Mouse (Mus musculus) ES-CJ7 (cell line): ENCODE data around the gene Dcst2.

Experiments used
- DNase-seq: peaks from one replicate; pipeline ENCODE4 v3.0.0; 2011; ENCODE audit warnings: low read depth, low spot score

Dcst2 gene

DNA sequence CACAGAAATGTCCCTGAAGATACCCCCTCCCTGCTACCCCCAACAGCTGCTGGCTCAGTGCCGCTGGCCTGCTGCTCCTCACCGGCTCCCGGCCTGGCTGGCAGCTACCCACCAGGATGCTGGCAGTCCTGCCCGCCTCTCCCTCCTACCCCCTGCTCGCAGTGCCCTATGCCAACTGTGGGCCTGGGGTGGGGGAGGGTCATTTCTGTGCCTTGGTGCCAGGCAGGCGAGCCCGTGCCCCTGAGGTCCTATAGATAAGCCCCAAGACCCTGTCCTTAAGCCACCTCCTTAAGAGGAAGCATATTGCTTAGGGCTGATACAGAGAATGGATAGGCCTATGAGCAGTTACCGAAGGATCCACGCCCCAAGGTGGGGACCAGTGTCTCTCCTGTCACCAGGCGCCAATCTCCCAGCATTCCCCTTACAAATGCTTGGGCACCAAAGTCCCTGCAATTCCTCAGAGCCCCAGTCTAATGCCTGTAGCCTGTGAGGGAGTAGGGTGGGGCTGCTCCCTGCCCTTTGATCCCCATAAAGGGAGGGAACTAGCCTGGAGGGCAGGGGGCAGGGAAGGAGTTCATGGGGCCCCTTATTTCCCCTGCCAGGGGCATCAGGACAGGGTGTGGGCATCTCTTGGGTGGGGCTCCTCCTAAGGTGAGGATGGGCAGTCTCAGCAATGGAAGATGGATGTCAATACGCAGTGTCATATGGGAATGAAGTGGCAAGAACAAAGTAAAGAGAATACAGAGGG, 26.5 kb downstream of the Dcst2 start:
- no peak for DNase-seq

DNA sequence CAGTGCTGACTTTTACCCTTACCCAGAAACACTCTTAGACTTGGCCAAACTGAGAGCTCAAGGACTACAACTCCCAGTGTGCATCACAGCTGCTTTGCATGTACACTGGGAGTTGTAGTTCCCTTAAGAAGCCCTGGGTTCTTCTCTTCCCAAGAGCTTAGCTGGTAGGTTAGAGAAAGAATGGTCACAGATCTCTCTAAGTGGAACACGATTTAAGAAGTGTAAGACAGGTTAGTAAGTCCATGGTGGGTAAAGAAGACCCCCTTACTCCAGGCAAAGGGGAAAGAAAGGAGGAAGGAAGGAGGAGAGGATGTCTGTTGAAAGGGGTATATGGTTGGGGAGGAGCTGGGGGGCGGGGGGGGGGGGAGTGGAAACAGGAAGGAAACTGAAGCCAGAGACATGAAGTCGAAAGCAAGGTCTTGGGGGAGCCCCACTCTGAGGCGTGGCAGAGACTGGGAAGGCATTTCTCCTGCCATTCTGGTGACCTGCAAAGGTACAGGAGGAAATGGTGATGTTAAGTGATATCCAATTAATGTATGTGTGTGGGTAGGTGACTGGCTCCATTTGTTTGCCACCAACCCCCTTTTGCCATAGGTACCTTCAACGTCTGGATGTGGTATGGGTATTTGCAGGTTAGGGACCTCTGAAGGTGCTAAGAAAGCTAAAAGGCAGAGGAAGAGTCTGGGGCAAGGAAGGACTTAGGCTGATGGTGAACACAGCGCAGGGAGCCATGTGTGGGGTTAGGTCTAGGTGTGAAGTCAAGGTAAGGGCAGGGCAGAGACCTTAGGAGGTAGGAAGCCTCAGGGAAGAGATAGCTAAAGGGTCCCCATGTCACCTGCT, 27.3 kb downstream of the Dcst2 start:
- peak; percentile 79 for DNase-seq

DNA sequence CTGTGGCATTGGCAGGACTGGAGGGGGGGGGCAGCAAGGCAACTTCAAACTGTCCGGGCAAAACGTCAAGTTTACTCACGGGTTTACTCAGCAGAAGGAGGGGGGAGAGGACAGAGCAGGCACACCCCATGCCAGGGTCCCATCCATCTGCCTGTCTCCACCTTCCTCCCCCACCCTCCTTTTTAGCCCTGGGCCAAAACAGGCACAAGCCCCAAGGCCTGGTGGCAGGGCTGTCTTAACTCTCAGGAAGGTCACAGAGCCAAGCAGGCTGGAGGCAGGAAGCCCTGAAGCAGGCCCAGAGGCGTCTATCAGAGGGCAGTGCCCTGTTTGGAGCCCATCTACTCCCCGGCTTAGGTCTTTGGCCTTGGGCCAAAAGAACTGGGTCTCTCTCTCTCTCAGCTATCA, 28.3 kb downstream of the Dcst2 start:
- no peak for DNase-seq

DNA sequence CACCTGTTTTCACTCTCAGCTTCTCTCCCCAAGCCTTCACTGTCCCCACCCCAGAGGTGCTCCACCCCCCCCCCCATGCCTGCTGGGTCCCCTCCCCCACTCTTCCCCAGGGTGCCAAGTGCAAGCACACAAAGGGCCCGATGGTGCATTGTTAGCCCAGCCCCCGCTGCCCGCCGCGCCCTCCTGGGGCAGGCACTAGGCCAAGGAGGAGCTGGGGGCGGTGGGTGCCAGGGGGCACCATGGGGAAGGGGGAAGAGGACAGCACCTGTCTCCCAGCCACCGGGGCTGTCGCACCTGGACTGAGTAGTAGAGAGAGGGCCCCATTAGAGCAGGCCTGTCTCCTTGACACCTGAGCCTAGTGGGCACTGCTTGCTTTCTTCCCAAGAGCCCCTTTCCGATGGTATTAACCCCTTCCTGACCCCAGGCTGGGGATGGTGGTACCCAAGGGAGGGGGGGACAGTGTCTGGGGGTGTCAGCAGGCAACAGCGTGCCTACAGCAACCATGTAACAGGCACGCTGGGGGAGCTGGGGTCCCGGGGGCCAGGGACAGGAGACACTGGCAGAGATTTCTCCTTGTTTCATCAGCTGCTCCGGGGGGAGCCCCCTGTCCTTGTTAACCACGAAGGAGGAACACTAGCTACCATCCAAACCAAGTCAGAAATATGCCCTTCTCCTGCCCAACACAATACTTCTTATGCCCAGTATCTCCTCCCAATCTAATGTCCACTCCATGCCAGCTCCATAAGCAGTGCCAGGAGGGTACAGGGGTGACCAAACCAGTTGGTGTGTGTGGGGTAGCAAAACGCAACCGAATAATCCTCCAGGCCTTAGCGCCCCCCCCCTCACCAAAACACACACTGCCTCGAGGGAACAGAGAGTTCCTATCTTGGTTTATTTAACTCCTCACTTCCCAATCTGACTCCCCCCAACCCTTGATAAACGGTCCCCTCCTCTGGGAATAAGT, 29.2 kb downstream of the Dcst2 start:
- no peak for DNase-seq

DNA sequence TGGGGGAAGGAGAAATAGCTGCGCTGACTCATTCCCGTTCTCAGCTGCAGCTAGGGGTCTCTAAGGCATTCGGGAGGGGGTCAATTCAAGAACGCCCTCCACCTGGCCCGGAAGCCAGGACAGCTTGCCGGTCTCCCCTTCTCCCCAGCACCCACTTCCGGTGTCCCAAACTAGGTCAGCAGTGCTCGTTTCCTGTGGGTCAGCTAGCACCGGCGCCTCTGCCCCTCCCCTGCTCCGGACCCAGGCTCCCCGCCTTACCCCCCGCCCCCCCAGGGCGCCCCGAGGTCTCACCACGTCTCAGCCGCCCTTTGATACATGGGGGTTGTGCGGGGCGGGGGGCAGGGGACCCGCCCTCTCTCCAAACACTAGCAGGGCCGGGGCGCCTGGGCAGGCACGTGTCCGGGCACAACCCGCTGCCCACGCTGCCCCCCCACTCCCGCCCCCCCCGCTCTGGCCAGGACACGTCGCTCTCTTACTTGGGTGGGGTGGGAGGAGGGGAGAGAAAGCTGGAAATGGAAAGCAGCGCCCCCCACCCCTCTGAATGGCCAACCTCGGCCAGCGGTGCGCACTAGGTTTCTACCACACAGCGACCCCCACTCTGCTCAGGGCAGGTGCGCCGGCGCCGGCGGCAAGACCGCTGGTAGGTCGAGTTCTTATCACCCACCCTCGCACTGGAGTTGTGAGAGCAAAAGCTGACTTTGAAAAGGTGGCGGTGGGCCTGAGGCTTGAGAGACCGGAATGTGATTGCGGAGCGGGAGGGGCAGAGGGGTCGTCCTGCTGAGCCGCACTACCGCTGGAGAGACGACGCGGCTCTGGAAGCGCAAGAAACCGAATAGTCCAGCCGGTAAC, 30.1 kb downstream of the Dcst2 start:
- DNase-seq = peak; percentile 67

DNA sequence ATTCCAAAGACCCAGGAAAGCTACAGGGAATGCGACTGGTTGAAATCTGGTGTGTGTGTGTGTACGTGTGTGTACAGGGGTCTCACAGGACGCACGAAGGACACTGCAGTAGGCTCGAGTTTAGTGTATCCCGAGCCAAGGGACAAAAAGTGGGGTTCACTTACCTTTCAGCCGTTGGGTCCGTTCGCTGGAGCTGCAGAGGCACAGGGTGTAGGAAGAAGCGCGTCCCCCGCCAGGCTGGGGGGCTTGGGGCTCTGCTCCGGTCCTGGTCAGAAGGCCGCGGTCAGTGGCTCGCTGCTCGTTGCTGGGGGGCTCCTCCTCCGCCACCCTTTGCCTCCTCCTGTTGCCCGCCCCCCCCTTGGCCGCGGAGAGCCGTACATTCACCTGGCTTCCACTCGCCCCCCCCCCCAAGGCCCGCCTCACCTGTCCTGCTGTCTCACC, 31.1 kb downstream of the Dcst2 start:
- no peak for DNase-seq

DNA sequence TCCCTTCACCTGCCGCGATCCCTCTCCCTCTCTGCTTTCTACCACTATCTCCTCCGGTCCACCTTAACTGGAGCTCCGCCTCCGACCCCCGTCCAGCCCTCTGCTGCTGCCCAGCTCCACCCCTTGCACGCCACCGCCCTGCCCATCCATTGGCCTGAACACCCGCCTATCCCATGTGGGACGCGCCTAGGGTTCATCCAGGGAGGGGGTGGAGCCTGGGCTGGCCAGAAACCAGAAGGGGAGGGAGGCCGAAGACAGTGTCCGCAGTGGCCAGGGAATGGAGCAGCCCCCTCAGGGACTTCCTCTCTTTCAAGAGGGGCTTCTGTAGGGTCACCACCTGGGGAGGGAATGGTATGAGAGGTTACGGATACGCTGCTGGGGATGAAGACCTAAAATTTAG, 31.8 kb downstream of the Dcst2 start:
- peak; percentile 97 for DNase-seq

DNA sequence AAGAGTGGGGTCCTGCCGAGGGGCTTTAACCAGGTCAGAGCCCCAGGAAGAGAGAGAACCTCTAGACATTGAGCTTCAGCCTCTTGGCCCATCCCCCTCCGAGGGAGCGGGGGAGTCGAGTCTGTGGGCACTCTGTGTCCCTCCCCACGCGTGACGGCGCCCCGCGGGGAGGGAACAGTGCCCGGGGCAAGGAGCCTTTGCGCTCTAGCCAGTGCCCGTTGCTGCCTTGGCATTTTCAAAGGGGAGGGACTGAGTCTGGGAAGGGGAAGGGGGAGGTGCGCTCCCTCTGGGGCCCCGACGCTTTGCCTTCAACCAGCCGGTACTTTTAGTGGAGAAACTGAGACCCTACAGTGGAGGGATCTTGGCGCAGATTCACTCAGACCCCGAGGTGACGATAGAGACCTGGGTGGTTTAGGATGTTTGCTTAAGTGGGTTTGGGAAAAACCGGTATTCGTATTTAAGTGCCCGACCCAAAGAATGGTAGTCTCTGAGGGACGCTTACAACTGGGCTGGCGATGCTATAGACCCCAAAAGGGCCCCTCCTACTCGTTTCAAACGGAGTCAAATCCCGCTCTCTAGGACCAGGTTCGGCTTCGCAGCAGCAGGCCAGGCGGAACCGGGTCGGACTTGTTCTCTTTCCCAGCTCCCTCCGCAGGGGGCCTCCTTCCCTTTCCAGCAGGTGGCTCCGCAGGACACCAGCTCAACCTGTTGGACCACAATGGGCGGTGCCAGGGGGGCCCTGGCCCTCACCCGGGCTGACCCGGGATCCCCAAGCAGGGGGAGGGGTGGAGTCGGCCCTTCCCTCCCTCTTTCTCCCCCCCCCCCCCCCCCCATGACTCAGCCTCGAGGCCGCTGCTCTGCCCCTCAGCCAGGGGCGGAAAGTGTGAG, 32.5 kb downstream of the Dcst2 start, which contains the start of gene Zbtb7b:
Zbtb7b (minus strand) TSS at position 771 of the 888 bp plus-strand sequence.
- peak; percentile 78 for DNase-seq

DNA sequence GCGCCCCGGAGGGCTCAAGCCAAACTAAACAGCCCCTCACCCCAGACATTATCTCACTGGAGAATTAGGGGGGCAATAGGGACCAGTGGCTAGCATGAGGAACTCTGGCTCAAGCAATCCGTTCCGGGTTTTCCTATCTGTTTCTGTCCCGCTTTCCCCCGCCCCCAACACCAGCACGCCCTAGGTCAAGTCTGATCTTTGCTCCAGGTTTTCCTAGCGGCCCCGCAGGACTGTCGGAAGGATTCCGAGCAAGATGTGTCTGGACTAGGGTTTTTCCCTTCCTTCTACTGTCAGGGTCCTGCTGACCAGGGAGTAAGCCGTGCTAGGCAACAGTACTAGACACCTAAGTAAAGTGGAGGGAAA, 33.1 kb downstream of the Dcst2 start:
- peak; percentile 93 for DNase-seq

DNA sequence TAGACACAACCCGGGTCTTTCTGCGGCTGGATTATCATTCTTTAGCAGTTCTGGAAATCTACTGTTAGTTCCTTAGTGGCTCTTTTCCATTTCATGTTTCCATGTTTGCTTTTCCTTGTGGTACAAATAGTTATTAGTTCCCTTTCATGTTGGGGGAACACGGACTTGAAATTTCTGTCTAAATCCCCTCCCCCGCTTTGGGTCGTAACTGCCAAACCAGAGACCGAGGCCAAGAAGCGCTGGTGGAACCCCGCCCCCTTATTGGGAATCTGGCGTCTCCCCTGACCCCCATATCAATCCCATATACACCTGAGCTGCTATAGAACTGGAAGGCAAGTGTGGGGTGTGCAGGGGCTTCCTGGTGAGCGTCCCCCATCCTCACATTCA, 33.6 kb downstream of the Dcst2 start:
- no peak for DNase-seq

DNA sequence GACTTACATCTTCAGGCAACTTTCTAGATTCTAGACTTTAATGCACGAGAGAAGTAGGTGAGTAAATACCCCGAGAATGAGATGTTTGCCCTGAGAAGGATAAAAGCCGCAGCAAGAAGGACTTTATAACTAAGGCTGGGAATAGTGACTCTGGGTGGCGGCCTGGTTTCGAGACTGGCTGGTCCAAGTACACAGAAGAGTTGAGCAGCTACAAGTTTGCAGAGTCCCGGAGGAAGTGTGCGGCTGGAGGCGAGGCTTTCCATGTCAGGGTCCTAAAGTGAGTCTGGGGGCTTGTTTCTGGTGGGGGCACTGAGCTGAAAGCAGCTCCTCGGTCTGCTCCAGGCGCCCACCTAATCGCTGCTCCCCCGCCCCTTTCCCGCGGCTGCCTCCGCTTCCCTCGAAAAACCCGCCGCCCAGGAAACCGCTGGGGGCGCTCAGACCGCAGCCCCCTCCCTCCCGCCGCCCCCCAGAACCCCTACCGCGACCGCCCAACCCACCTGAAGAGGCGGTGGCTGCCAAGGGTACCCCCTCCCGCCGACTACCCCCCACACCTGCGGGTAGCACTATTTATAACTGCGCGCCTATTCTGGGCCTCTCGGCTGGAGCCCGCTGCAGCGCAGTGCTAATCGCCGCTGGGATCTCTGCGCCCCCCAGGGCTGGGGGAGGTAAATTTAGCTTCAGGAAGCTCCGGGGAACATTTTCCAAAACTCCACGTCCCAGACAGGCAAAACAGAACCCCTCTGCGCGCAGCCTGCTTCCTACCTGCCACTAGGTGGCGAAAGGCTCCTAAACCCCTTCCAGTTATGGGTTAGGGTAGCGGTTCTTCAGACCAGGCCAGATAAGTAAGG, 34.3 kb downstream of the Dcst2 start:
- DNase-seq = peak; percentile 90

DNA sequence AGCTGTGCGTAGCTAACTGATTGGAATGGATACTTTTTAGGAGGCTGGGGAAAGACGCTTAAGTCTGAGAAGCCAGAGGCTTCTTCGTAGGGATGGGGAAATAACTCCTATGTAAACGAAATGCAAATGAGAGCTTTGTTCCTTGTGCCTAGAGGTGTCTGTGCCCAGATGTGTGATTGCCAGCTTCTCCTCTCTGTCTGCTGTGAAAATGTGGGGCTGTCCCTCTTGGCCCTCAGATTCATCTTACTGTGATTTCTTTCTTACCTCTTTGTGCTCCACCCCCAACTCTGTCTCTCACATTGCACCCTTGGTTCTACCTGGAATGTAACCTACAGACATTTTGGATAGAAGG, 34.9 kb downstream of the Dcst2 start:
- DNase-seq = no peak

DNA sequence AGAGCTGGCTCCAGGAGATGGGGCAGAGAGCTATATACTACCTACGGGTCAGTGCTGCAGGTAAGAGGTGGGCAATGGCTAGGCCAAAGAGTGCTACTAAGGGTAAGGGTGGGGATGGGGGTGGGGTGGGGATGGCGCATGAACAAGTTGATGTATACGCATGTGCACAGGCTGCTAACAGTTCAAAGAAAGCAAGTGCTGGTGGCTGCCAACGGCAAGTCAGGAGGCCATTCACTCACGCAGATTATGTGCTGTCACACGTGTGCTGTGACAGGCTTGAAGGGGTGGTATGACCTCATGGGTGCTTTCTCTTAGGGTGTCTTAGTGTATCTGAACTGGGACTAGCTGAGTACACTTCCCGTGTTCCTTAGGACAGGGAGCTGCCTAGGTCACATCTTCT, 39.6 kb downstream of the Dcst2 start:
- no peak for DNase-seq

DNA sequence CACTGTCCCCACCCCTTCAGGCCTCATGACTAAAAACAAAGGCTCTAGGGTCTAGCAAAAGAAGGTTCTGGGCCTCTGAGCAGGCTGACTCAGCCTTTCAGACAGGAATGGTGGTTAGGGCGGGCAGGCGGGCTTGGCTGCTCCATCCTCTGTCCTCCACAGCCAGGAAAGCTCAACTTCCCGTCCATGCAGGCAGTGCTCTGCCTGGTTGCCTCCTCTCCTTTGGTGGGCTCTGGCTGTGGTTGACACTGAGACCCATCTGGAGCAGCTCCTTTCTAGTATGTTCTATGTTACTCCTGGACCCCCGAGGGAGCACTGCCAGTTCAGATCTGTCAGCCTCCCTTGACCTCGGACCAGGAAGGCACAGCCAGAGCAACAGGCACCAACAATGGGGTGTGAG, 40.9 kb downstream of the Dcst2 start, which contains the start of gene Lenep:
Lenep (minus strand) TSS at position 101 of the 400 bp plus-strand sequence.
- DNase-seq = no peak

DNA sequence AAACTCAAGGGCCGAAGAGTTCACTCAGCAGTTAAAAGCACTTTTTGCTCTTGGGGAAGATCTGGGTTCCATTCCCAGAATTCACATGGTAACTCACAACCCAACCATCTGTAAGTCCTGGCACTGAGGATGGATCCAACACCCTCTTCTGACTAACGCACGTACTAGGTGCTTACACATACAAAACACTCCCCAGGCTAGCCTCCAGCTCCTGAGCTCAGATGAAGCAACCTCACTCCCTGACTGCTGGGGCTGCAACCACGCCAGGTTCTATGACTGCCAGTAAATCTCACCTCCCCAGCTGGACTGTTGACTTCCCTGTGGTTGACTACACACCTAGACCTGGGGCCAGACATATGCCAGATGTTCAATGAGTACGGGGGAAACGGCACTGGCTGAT, 45.1 kb downstream of the Dcst2 start:
- no peak for DNase-seq

DNA sequence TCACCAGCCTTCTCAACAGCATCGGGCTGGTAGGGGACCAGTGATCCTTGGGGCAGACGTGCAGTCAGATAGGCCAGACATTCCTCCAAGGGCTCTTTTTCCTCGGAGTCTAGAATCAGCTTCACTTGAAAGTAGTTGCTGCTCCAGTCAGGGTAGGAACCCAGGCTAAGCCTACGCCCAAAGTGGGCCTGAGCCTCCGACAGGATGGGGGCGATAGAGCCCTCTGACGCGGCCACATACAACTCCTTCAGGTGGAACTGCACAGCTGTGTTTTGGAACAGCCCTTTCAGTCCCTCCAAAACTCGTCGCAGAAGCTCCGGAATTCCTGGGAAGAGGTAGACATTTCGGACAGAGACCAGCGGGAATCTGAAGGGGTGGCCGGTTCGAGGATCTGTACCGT, 46.7 kb downstream of the Dcst2 start:
- peak; percentile 65 for DNase-seq

DNA sequence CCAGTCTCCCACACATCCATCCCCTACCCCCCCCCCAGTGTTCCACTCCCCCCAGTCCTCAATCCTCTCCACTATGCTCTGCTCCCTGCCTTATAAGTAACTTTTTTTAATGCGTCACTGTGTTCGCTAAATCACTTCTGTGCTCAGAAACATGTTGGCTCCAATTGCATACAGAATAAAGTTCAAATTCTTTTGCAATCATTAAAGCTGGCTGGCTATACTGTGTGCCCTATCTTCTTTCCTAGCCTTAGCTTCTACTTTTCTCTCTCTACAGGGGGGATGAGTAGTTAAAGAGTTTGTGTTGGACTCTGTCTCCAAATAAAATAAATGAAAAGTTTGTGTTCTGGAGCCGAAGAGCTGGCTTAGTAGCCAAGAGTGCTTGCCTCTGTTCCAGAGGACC, 47.9 kb downstream of the Dcst2 start:
- DNase-seq = no peak

DNA sequence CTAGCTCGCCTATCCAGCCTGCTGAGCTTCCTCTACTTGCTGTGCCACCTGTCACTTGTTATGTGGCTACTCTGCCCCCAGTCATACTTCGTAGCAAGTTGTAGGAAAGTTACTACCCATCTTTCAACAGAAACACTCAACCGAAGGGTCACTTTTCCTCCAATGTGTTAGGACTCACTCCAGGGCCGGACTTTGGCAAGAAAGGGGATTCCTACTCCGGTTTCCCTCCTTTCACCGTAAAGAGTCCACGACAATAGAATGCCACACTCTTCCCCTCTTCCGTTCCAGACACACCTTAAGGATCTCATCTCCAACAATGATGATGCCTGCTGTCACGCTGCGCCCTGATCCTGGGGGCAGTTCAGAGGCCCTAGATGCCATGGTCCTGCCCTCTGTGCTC, 49.1 kb downstream of the Dcst2 start:
- DNase-seq = no peak
